Comparison of ENCODE assay signal across 19 mouse cellular contexts in the genomic region with DNA sequence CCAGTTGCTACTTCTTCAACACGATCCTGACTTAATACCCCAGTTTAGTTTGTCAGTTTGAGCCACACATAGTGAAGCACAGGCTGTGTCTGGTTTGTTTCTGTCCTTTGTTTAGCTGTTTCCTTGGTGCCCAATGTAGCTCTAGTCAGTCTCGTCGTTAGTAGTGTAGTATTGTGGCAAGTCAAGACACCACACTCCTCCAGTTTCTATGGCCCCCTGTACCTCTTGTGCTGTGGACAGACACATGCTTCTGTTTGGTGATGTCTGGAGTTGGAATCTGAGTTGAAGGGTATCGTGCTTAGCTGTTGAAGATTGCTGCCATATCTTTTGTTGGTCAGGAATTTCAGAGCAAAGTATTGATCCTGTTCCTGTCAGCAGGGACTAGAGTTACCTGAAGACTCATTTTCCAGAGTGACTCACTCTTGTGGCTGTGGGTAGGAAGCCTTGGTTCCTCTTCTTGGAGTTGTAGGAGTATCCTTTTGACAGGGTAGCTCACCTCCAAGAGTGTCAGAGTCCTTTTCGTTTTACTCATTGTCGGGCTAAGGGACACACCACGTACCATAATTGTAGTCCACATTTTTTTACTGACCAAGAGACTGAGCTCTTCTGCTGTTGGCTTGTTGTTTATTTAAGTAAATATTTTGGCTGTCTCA. TPM values are rescaled to one million over a fixed set of nuclear protein-coding genes. Genes with fewer than 3 reads are reported as not detected.
DNase-seq lines count a peak whose midpoint lies in the region; TF ChIP-seq lines count a peak whose summit lies in the region.
"Had no signal": no experiment of that assay in that cellular context is flagged by ENCODE, and none has a peak within 500 bp of the region (broad histone marks: within the 10 kb centered on the region; RNA-seq: fewer than 3 reads in every experiment).

No protein-coding gene starts in this region.

- no peak overlapping the region for H3K4me3 ChIP-seq in spleen, adult 2 months (ENCODE audit: extremely low read depth, insufficient read depth, insufficient read length)
- no peak overlapping the region for H3K4me3 ChIP-seq in CH12.LX (replicated peaks in 1 of 3; ENCODE audit: low read depth in 2 of 3, low read length in 2 of 3, poor library complexity in 1 of 3)
- no peak overlapping the region for H3K4me3 ChIP-seq in embryonic facial prominence, embryonic 10.5 days
- no peak overlapping the region for H3K4me3 ChIP-seq in small intestine, adult 2 months (ENCODE audit: low read depth, low read length)
- H3K4me3 ChIP-seq: limb, embryonic 15.5 days; neural tube, embryonic 13.5 days had no signal

- H3K9me3 ChIP-seq in CH12.LX (replicated peaks; ENCODE audit: low read length), result peaks cover 9% of the 10 kb centered on the region
- H3K9me3 ChIP-seq in embryonic facial prominence, embryonic 10.5 days, result no peaks in the 10 kb centered on the region

- H3K9ac ChIP-seq in CH12.LX (ENCODE audit: insufficient read depth, low read depth), result no peak overlapping the region; the same call in 1 of the 2 replicates
- H3K9ac ChIP-seq: limb, embryonic 15.5 days; lung, embryonic 14.5 days; neural tube, embryonic 13.5 days had no signal

- no peaks in the 10 kb centered on the region for H3K79me2 ChIP-seq in CH12.LX (replicated peaks; ENCODE audit: control insufficient read depth, extremely low read depth, insufficient read depth, poor library complexity, severe bottlenecking)

- TF ChIP-seq RAD21 in CH12.LX (IDR thresholded peaks at IDR 0.05; ENCODE audit: low read depth, low read length), result no peak

- dilution Hi-C loops in CH12.LX (cut with MboI; ENCODE audit: extremely low pct_ligation_motif_present, extremely low pct_unique_long_range_greater_than_20kb, low sequenced_read_pairs), result no loop called here

- intact Hi-C loops in gastrocnemius, postnatal 14 days (cut with DNase I; ENCODE audit: low total_unique reads), result no loop called here
- intact Hi-C loops in gastrocnemius, postnatal 36 days (cut with DNase I), result no loop called here

- TF ChIP-seq POLR2A in spleen, adult 2 months (IDR thresholded peaks at IDR 0.05; ENCODE audit: low read depth, low read length), result no peak
- no peak for TF ChIP-seq POLR2A in CH12.LX (IDR thresholded peaks at IDR 0.05; ENCODE audit: low read depth, low read length)
- no peak for TF ChIP-seq POLR2A in small intestine, adult 2 months (IDR thresholded peaks at IDR 0.05; ENCODE audit: low read depth, low read length)

- peak; percentile 4 to 61 for DNase-seq in spleen, adult 2 months (ENCODE audit: low read depth in 1 of 2, low spot score in 2 of 2)
- DNase-seq in spleen, adult 12 weeks (ENCODE audit: low spot score), result no peak
- peak; percentile 75 for DNase-seq in CH12.LX (ENCODE audit: extremely low read depth)
- DNase-seq in embryonic facial prominence, embryonic 10.5 days (ENCODE audit: low spot score), result peak; percentile 5
- no peak for DNase-seq in gastrocnemius, postnatal 14 days
- DNase-seq in embryo, embryonic 9.5 days (ENCODE audit: extremely low spot score), result no peak
- no peak for DNase-seq in gastrocnemius, postnatal 36 days
- DNase-seq: adrenal gland, adult 8-10 months; cerebellum, postnatal 10 days; heart, adult 18-20 months; heart, postnatal 4 days; layer of hippocampus, adult 9-11 months; lung, embryonic 14.5 days had no signal

- 51% methylated on average over 7 of the region's 7 CpGs for WGBS in spleen, adult 2 months
- 86% methylated on average over 7 of the region's 7 CpGs for WGBS in embryonic facial prominence, embryonic 10.5 days
- 70% methylated on average over 7 of the region's 7 CpGs for WGBS in small intestine, adult 2 months

- H3K36me3 ChIP-seq in spleen, adult 2 months (ENCODE audit: control insufficient read depth, insufficient read depth, low read length), result peaks cover 2% of the 10 kb centered on the region; the same call in 1 of the 2 replicates
- H3K36me3 ChIP-seq in CH12.LX (replicated peaks in 1 of 2; ENCODE audit: control insufficient read depth in 1 of 2, insufficient read depth in 1 of 2, low read length in 1 of 2), result peaks cover 6 to 38% of the 10 kb centered on the region in 2 experiments
- H3K36me3 ChIP-seq in embryonic facial prominence, embryonic 10.5 days (replicated peaks), result peaks cover 23% of the 10 kb centered on the region
- peaks cover 7% of the 10 kb centered on the region for H3K36me3 ChIP-seq in small intestine, adult 2 months (ENCODE audit: control insufficient read depth, insufficient read depth, low read length)

- peaks cover 37% of the 10 kb centered on the region for H3K4me1 ChIP-seq in spleen, adult 2 months (ENCODE audit: control insufficient read depth, insufficient read depth, insufficient read length)
- H3K4me1 ChIP-seq in CH12.LX (ENCODE audit: control insufficient read depth in 1 of 2, insufficient read depth in 2 of 2), result peaks cover 23 to 78% of the 10 kb centered on the region in 2 experiments
- H3K4me1 ChIP-seq in embryonic facial prominence, embryonic 10.5 days, result peaks cover 4% of the 10 kb centered on the region
- H3K4me1 ChIP-seq in small intestine, adult 2 months (ENCODE audit: control insufficient read depth, insufficient read depth, insufficient read length, low read length), result peaks cover 6% of the 10 kb centered on the region
- H3K4me1 ChIP-seq: limb, embryonic 15.5 days had no signal

- no peak for TF ChIP-seq CTCF in spleen, adult 2 months (IDR thresholded peaks at IDR 0.05; ENCODE audit: extremely low read depth, insufficient read depth, insufficient read length, insufficient replicate concordance)
- TF ChIP-seq CTCF in CH12.LX (conservative IDR thresholded peaks at IDR 0.05 in 1 of 2, IDR thresholded peaks at IDR 0.05 in 1 of 2; ENCODE audit: low read depth in 2 of 2, low read length in 2 of 2), result no peak
- TF ChIP-seq CTCF in small intestine, adult 2 months (IDR thresholded peaks at IDR 0.05; ENCODE audit: extremely low read depth, insufficient read length, insufficient replicate concordance, low read depth, low read length), result no peak

- H3K27ac ChIP-seq in spleen, adult 2 months (ENCODE audit: insufficient read depth, low read length), result peak overlapping the region; percentile 79
- peak overlapping the region; percentile 82 for H3K27ac ChIP-seq in CH12.LX (ENCODE audit: insufficient read depth, low read depth)
- H3K27ac ChIP-seq in embryonic facial prominence, embryonic 10.5 days (replicated peaks), result no peak overlapping the region
- peak overlapping the region; percentile 29 for H3K27ac ChIP-seq in small intestine, adult 2 months (ENCODE audit: insufficient read depth, low read depth, low read length)
- H3K27ac ChIP-seq: kidney, postnatal 0 days; limb, embryonic 15.5 days had no signal

- H3K4me2 ChIP-seq in CH12.LX (ENCODE audit: insufficient read depth, low read depth, poor library complexity, severe bottlenecking), result peak overlapping the region; percentile 63
- H3K4me2 ChIP-seq: limb, embryonic 15.5 days; lung, embryonic 14.5 days; neural tube, embryonic 13.5 days had no signal

- in situ Hi-C loops in CH12.LX (cut with MboI; ENCODE audit: low pct_ligation_motif_present, low pct_unique_long_range_greater_than_20kb, low sequenced_read_pairs), result loop anchor here (5.0 kb wide), 2 partner anchors 36 to 131 kb away; a partner anchor contains a TSS

- no peaks in the 10 kb centered on the region for H3K27me3 ChIP-seq in spleen, adult 2 months (ENCODE audit: control insufficient read depth, insufficient read depth, low read length)
- H3K27me3 ChIP-seq in CH12.LX (replicated peaks), result no peaks in the 10 kb centered on the region
- no peaks in the 10 kb centered on the region for H3K27me3 ChIP-seq in embryonic facial prominence, embryonic 10.5 days (replicated peaks; ENCODE audit: low read depth, poor library complexity, severe bottlenecking)
- no peaks in the 10 kb centered on the region for H3K27me3 ChIP-seq in small intestine, adult 2 months (ENCODE audit: control insufficient read depth, insufficient read depth, low read length)
- H3K27me3 ChIP-seq: limb, embryonic 15.5 days; neural tube, embryonic 13.5 days had no signal

- peak; percentile 91 for TF ChIP-seq EP300 in CH12.LX (IDR thresholded peaks at IDR 0.05; ENCODE audit: low read length)

TF ChIP-seq in CH12.LX, 34 proteins besides CTCF, POLR2A, EP300 and RAD21 (continues in another document):
- TF ChIP-seq JUND (conservative IDR thresholded peaks at IDR 0.05; ENCODE audit: low read depth, low read length), result peak; percentile 77
- 0 out of 2 replicates have a peak, but pooled peaks have one; percentile 13 for TF ChIP-seq BHLHE40 (IDR thresholded peaks at IDR 0.05; ENCODE audit: low read depth, low read length)
- TF ChIP-seq SIN3A (IDR thresholded peaks at IDR 0.05; ENCODE audit: low read length), result no peak; the same call in 1 of the 2 replicates
- no peak for TF ChIP-seq KAT2A (IDR thresholded peaks at IDR 0.05; ENCODE audit: insufficient replicate concordance, low read length)
- TF ChIP-seq ELF1 (IDR thresholded peaks at IDR 0.05; ENCODE audit: low read depth, low read length), result no peak
- no peak for TF ChIP-seq CHD1 (IDR thresholded peaks at IDR 0.05; ENCODE audit: low read depth, low read length)

RNA-seq across cellular contexts. Expression of a gene that starts 15.3 kb away (rescaled TPM):
- 91.9 and 111 TPM in 2 replicates for polyA plus RNA-seq in spleen, adult 2 months (2012; rRNA removed)
- total RNA-seq in CH12.LX (2012; rRNA removed), result 26.8 and 33.5 TPM in 2 replicates
- total RNA-seq in CH12.LX (2014; rRNA removed), result 32.5 and 37.0 TPM in 2 replicates
- 37.8 and 46.2 TPM in 2 replicates for polyA plus RNA-seq in CH12.LX (2012; ENCODE audit: insufficient read length, low read depth)
- 0.22 TPM in 1 of 2 replicates, not detected in the other for polyA plus RNA-seq in embryonic facial prominence, embryonic 10.5 days (2016; fragmentation: Nextera tagmentation; extraction: Ambion mirVana)
- 5.6 and 7.5 TPM in 2 replicates for polyA plus RNA-seq in small intestine, adult 2 months (2012; rRNA removed)
- total RNA-seq in gastrocnemius, postnatal 14 days (2021), result not detected
- not detected for total RNA-seq in gastrocnemius, postnatal 36 days (2021)
- total RNA-seq: heart, postnatal 4 days; left cerebral cortex, postnatal 10 days; midbrain, postnatal 0 days had no signal

RNA-seq across cellular contexts. Expression of a gene that starts 34.1 kb away (rescaled TPM):
- polyA plus RNA-seq in spleen, adult 2 months (2012; rRNA removed), result 19.3 and 21.5 TPM in 2 replicates
- total RNA-seq in CH12.LX (2012; rRNA removed) (3.6 and 4.0 TPM in 2 replicates), CH12.LX (2014; rRNA removed) (16.2 and 16.3 TPM in 2 replicates)
- polyA plus RNA-seq in CH12.LX (2012; ENCODE audit: insufficient read length, low read depth), result 8.3 and 8.7 TPM in 2 replicates
- 2.4 and 2.9 TPM in 2 replicates for polyA plus RNA-seq in embryonic facial prominence, embryonic 10.5 days (2016; fragmentation: Nextera tagmentation; extraction: Ambion mirVana)
- polyA plus RNA-seq in small intestine, adult 2 months (2012; rRNA removed), result 1.3 and 1.8 TPM in 2 replicates
- 1 to 10 TPM in 1 of 2 experiments, under 1 TPM in 1; 0.64 to 1.3 TPM for total RNA-seq in gastrocnemius, postnatal 14 days (2021)
- total RNA-seq in gastrocnemius, postnatal 36 days (2021), result under 1 TPM; 0.23 to 0.35 TPM

RNA-seq across cellular contexts. Expression of a gene that starts 52.4 kb away (rescaled TPM):
- 45.3 and 61.2 TPM in 2 replicates for polyA plus RNA-seq in spleen, adult 2 months (2012; rRNA removed)
- 30.8 and 32.8 TPM in 2 replicates for total RNA-seq in CH12.LX (2012; rRNA removed)
- total RNA-seq in CH12.LX (2014; rRNA removed), result 39.7 and 40.1 TPM in 2 replicates
- 32.6 and 35.5 TPM in 2 replicates for polyA plus RNA-seq in CH12.LX (2012; ENCODE audit: insufficient read length, low read depth)
- polyA plus RNA-seq in embryonic facial prominence, embryonic 10.5 days (2016; fragmentation: Nextera tagmentation; extraction: Ambion mirVana), result 70.5 and 73.4 TPM in 2 replicates
- polyA plus RNA-seq in small intestine, adult 2 months (2012; rRNA removed), result 23.5 and 48.4 TPM in 2 replicates
- total RNA-seq in gastrocnemius, postnatal 14 days (2021), result 10 to 100 TPM; 18.2 to 20.8 TPM
- 10 to 100 TPM; 25.3 to 27.3 TPM for total RNA-seq in gastrocnemius, postnatal 36 days (2021)

Comparison
In these comparisons a context has a peak if more than half of its experiments do, and no peak if none do; other contexts are left out.
1. DNase-seq: peak in spleen, adult 2 months (2 of 2), CH12.LX (single experiment) and embryonic facial prominence, embryonic 10.5 days (single experiment); none in spleen, adult 12 weeks (single experiment), gastrocnemius, postnatal 14 days (single experiment), embryo, embryonic 9.5 days (single experiment) and gastrocnemius, postnatal 36 days (0 of 2).